Mouse (Mus musculus): ENCODE measurements around the gene Atn1.

GRCm38 (mm10) chr6:124795781-124796180, 39.5 kb upstream of the Atn1 start:
- no peak for TF ChIP-seq EP300 (optimal IDR thresholded peaks at IDR 0.05)
- TF ChIP-seq CTCF (IDR thresholded peaks at IDR 0.05; ENCODE audit: low read depth), result no peak

Measured in stomach, postnatal 0 days (tissue).